Mouse (Mus musculus) heart, adult 2 months (tissue): Measurements from ENCODE around the gene Apeh. TPM values are rescaled to one million over a fixed set of nuclear protein-coding genes. Genes with fewer than 3 reads are reported as not detected.

Source experiments
- DNase-seq, 2 experiments: peaks; one replicate each; pipeline ENCODE4 v3.0.0; 2021
- H3K27ac ChIP-seq: fragments of 200-600 bp; 2 replicates; pipeline ENCODE4 v1.8.1; 2022
- H3K27me3 ChIP-seq: fragments of 200-500 bp; 2 replicates; pipeline ENCODE4 v1.6.1; 2012; ENCODE audit warnings: mild to moderate bottlenecking, low read length, inconsistent platforms, mixed read lengths; ENCODE audit not compliant: control insufficient read depth, insufficient read depth
- H3K36me3 ChIP-seq: fragments of 200-500 bp; 2 replicates; pipeline ENCODE4 v1.6.1; 2012; ENCODE audit warnings: low read length, inconsistent platforms; ENCODE audit not compliant: control insufficient read depth, insufficient read depth
- H3K4me1 ChIP-seq: fragments of 200-500 bp; 2 replicates; pipeline ENCODE4 v1.6.1; 2011; ENCODE audit warnings: low read length; ENCODE audit not compliant: control insufficient read depth, insufficient read depth
- H3K4me3 ChIP-seq: fragments of 200-600 bp; 2 replicates; pipeline ENCODE4 v1.8.1; 2022
- H3K79me2 ChIP-seq: fragments of 200-500 bp; replicated peaks from 2 replicates; pipeline ENCODE4 v1.6.1; 2012; ENCODE audit warnings: mild to moderate bottlenecking, inconsistent platforms, low read length, moderate library complexity, mixed read lengths; ENCODE audit not compliant: control insufficient read depth, insufficient read depth
- H3K9ac ChIP-seq: fragments of 200-500 bp; 2 replicates; pipeline ENCODE4 v1.6.1; 2012; ENCODE audit warnings: low read depth, mild to moderate bottlenecking, control low read depth, inconsistent platforms, low read length, mixed read lengths
- CTCF ChIP-seq: fragments of 200-600 bp; IDR thresholded peaks from 2 replicates; pipeline ENCODE4 v1.8.1; 2022; ENCODE audit warnings: antibody characterized with exemption, mild to moderate bottlenecking, moderate library complexity
- EP300 ChIP-seq: fragments of 200-500 bp; IDR thresholded peaks from 2 replicates; pipeline ENCODE4 v1.6.1; 2011; ENCODE audit warnings: low read depth, low read length, control low read depth; ENCODE audit not compliant: insufficient read depth
- POLR2A ChIP-seq: fragments of 200-500 bp; IDR thresholded peaks from 2 replicates; pipeline ENCODE4 v1.6.1; 2011; ENCODE audit warnings: mild to moderate bottlenecking, low read depth, low read length, control low read depth; ENCODE audit not compliant: insufficient read depth
- WGBS: fragments of 180-500 bp; shearing (Covaris S2); methylation state at CpG from one replicate; pipeline ENCODE4 v1.1.7; 2018; 5-methylcytosine and 5-hydroxymethylcytosine counted together
- intact Hi-C: fragments of 180-260 bp; cut with DNase I; formaldehyde crosslinking; loops from one replicate; pipeline ENCODE4 v1.15.1; 2025
- polyA plus RNA-seq: library from polyadenylated mRNA; depleted of rRNA; stranded (reverse); fragments of >200 nt; gene quantifications from 2 replicates; pipeline ENCODE4 v1.2.3, GENCODE M21; 2012
- total RNA-seq, 2 experiments: library from RNA; stranded (reverse); gene quantifications; 2 replicates each; pipeline ENCODE4 v1.2.3; 2021

The Apeh gene
- total and polyA plus RNA-seq, 3 experiments, result 37.6 to 58.0 (median 39.3) TPM

DNA sequence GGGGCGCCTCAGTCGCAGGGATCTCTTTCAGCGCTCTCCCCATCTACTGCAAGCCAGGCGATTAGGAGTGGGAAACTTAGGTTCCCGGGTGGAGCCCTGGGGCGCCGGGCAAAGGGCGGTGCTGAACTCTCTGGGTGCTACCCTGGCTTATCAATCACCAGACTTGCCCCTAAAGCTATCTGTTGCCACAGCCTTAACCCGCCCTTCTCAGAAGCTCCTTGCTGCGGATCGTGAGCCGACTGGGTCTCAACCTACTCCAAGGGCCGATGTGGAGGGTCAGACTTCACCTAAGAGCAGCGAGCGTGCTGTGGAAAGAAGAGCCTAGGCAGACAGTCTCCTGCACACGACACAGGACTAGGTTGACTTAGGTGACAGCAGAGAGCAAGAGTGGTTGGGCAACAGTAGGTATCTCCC lies 599 bp upstream of the Apeh start:
- Histone ChIP-seq H3K4me3 (peak overlapping the region; percentile 83), H3K36me3 (no peaks in the 10 kb centered on the region), H3K4me1 (peaks cover 3% of the 10 kb centered on the region), H3K27ac (peak overlapping the region; percentile 67), H3K27me3 (no peaks in the 10 kb centered on the region), H3K9ac (peak overlapping the region; percentile 36), H3K79me2 (no peaks in the 10 kb centered on the region)
- peak in 1 of 2 experiments; percentile 56 for DNase-seq
- WGBS, result under 1% methylated on average over 16 of the region's 16 CpGs
- intact Hi-C loops, result loop anchor here (1.0 kb wide), 4 partner anchors 41 to 189 kb away; no protein-coding TSS in a partner anchor
- TF ChIP-seq CTCF, result no peak
- TF ChIP-seq EP300, result no peak
- no peak for TF ChIP-seq POLR2A

DNA sequence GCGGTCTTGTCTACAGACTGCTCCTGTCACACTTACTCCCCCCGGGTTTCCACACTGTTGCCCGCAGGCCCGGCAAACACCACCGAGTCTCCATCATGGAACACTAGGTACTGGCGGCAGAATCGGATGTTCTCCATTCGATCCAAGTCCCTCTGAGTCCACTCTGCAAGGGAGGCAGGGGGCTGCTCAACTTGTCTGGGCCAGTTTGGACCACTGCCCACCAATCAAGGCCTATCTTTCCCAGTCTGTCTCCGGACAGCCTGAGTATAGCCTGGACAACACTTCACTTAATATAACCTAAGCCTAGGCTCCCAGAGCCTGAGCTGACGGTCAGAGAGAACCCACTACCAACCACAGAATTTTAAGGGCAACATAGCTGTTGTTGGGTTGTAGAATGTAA lies 820 bp downstream of the Apeh start:
- Histone ChIP-seq H3K27me3 (no peaks in the 10 kb centered on the region), H3K36me3 (no peaks in the 10 kb centered on the region), H3K79me2 (no peaks in the 10 kb centered on the region), H3K4me3 (peak overlapping the region; percentile 83), H3K9ac (0 out of 2 replicates have a peak overlapping the region, but pooled peaks have one; percentile 3), H3K4me1 (peaks cover 3% of the 10 kb centered on the region), H3K27ac (no peak overlapping the region)
- DNase-seq, result no peak
- 66% methylated on average over 10 of the region's 10 CpGs for WGBS
- no peak for TF ChIP-seq EP300
- intact Hi-C loops, result no loop called here

DNA sequence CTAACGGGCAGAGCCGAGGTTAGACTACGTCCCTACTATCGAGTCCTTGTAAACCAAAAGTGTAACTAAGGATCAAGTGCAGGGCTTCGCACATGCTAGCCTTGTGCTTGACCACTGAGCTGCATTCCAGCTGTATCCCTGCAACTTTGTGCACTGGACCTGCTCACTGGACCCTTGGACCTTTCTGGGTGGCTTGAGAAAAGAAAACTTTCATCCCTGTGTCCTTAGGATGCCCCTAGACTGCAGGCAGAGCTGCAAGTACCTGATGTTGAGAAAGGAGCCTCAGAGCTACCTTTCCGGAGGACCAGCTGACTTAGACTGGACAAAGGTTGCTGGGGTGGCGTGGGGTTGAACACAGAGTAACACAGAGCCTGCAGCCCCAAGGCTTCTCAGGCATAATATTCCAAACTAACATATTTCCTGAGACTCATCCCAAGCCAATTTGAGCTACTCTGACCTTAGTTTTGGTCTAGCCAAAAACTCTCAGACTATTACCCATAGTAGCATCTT lies 3.7 kb downstream of the Apeh start:
- no peak overlapping the region for H3K4me3 ChIP-seq
- no peak for TF ChIP-seq CTCF
- no peak for TF ChIP-seq EP300
- TF ChIP-seq POLR2A, result no peak

DNA sequence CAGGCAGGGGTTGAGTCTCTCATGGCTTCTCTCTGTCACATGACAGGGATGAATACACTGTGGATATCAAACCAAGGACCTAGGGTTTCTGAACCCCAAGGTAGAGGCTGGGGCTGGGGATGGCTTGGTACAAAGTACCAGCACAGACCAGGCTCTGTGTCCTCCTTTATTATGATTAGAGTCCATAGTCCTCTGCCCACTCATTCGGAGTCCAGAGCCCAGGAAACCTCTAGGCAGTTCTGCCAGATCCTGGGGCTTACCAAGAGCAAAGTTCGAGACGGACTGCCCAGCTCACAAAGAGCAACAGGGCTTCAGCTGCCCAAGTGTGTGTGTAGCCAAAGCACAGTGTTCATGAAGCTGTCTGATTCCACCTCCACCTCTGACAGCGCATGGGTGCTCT lies 9.1 kb downstream of the Apeh start:
- H3K79me2 ChIP-seq, result no peaks in the 10 kb centered on the region
- WGBS, result 95% methylated on average over 4 of the region's 4 CpGs
- intact Hi-C loops, result no loop called here
- H3K9ac ChIP-seq, result no peak overlapping the region
- H3K27ac ChIP-seq, result no peak overlapping the region
- H3K4me3 ChIP-seq, result no peak overlapping the region
- TF ChIP-seq POLR2A (no peak), CTCF (no peak), EP300 (no peak)
- no peaks in the 10 kb centered on the region for H3K27me3 ChIP-seq
- H3K4me1 ChIP-seq, result no peaks in the 10 kb centered on the region
- DNase-seq, result no peak
- no peaks in the 10 kb centered on the region for H3K36me3 ChIP-seq

More for the DNA sequence above, 3.7 kb downstream of the Apeh start:
- Histone ChIP-seq H3K4me1 (peaks cover 3% of the 10 kb centered on the region), H3K9ac (no peak overlapping the region), H3K27ac (no peak overlapping the region), H3K79me2 (no peaks in the 10 kb centered on the region), H3K36me3 (no peaks in the 10 kb centered on the region), H3K27me3 (no peaks in the 10 kb centered on the region)
- DNase-seq, result no peak
- intact Hi-C loops, result no loop called here
- WGBS, result 96% methylated on average over 7 of the region's 7 CpGs

DNA sequence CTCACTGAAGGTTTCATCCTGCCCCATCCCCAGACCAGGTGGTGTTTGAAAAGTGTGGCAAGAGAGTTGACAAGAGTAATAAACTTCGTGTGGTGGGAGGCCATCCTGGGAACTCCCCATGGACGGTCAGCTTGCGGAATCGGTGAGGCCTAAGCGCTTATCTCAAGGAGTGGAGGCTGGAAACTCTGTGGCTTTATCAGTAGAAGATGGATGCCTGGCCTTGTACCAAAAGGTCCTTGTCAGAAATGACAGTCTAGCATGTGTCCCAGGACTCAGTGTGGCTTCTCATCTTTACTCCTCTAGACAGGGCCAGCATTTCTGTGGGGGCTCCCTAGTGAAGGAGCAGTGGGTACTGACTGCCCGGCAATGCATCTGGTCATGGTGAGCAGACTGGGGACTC lies 10.8 kb downstream of the Apeh start:
- Histone ChIP-seq H3K4me1 (peaks cover 3% of the 10 kb centered on the region), H3K9ac (no peak overlapping the region), H3K79me2 (no peaks in the 10 kb centered on the region), H3K27me3 (no peaks in the 10 kb centered on the region), H3K36me3 (no peaks in the 10 kb centered on the region), H3K27ac (no peak overlapping the region), H3K4me3 (no peak overlapping the region)
- intact Hi-C loops, result no loop called here
- no peak for DNase-seq
- whole genome bisulfite sequencing, result 54% methylated on average over 6 of the region's 6 CpGs
- 0 out of 2 replicates have a peak, but pooled peaks have one; percentile 5 for TF ChIP-seq POLR2A
- no peak for TF ChIP-seq CTCF
- TF ChIP-seq EP300, result no peak

DNA sequence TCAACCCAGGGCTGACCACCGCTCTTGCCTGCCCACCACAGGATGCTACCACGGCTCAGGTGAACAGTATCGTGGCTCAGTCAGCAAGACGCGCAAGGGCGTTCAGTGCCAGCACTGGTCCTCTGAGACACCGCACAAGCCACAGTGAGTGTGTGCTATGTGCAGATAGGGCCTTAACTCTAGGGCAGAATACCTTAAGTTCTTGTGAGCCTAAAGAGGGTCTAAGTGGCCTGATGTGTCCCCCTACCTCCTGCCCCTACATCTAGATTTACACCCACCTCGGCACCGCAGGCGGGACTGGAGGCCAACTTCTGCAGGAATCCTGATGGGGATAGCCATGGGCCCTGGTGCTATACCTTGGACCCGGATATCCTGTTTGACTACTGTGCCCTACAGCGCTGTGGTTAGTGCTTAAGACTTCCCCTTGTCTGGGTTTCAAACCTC lies 11.4 kb downstream of the Apeh start, which contains the start of gene Rnf123:
Rnf123 (minus strand) TSS at position 359 of the 444 bp plus-strand sequence.
- no peak within 1 kb of the TSS for H3K4me3 ChIP-seq
- TF ChIP-seq EP300, result no peak
- TF ChIP-seq POLR2A, result no peak
- no peak for TF ChIP-seq CTCF
- 30% methylated on average over 12 of the region's 12 CpGs for WGBS
- no peaks in the 10 kb centered on the region for H3K36me3 ChIP-seq
- no peak within 1 kb of the TSS for H3K9ac ChIP-seq
- H3K27me3 ChIP-seq, result no peaks in the 10 kb centered on the region
- no peaks in the 10 kb centered on the region for H3K79me2 ChIP-seq
- peaks cover 6% of the 10 kb centered on the region for H3K4me1 ChIP-seq
- intact Hi-C loops, result no loop called here
- no peak for DNase-seq
- H3K27ac ChIP-seq, result no peak within 1 kb of the TSS
